14 mouse cellular contexts compared by ENCODE assay signal in genomic region chr4:65252193-65252592, GRCm38 (mm10).
A peak's percentile ranks its signal among the peaks of the same experiment; 100 is the strongest.
DNase-seq lines count a peak whose midpoint lies in the region; ATAC-seq lines count a peak whose summit lies in the region.
"Had no signal": no experiment of that assay in that cellular context is flagged by ENCODE, and none has a peak within 500 bp of the region (broad histone marks: within the 10 kb centered on the region; RNA-seq: fewer than 3 reads in every experiment).

No protein-coding gene starts in this region.

- peaks cover 8% of the 10 kb centered on the region for H3K4me1 ChIP-seq in embryonic facial prominence, embryonic 10.5 days
- H3K4me1 ChIP-seq in hindbrain, embryonic 14.5 days (replicated peaks; ENCODE audit: control insufficient read depth, insufficient read depth, low read length) = peaks cover 9% of the 10 kb centered on the region
- H3K4me1 ChIP-seq in midbrain, embryonic 14.5 days (ENCODE audit: control insufficient read depth, insufficient read depth, low read length) = peaks cover 7% of the 10 kb centered on the region; the same call in 1 of the 2 replicates
- H3K4me1 ChIP-seq in intestine, embryonic 15.5 days (replicated peaks) = no peaks in the 10 kb centered on the region

- 5% methylated on average over 8 of the region's 8 CpGs for WGBS in embryonic facial prominence, embryonic 10.5 days
- WGBS in hindbrain, embryonic 14.5 days = 3% methylated on average over 8 of the region's 8 CpGs
- 1% methylated on average over 8 of the region's 8 CpGs for WGBS in midbrain, embryonic 14.5 days
- WGBS in intestine, embryonic 15.5 days = 12% methylated on average over 8 of the region's 8 CpGs

- H3K27me3 ChIP-seq in embryonic facial prominence, embryonic 10.5 days (replicated peaks; ENCODE audit: low read depth, poor library complexity, severe bottlenecking) = peaks cover 67% of the 10 kb centered on the region
- H3K27me3 ChIP-seq in hindbrain, embryonic 14.5 days (ENCODE audit: control insufficient read depth, insufficient read depth, low read length) = 0 out of 2 replicates have a peak, but pooled peaks cover 3% of the 10 kb centered on the region
- peaks cover 8% of the 10 kb centered on the region; the same call in 1 of the 2 replicates for H3K27me3 ChIP-seq in midbrain, embryonic 14.5 days (ENCODE audit: control insufficient read depth, insufficient read depth, low read length)
- no peaks in the 10 kb centered on the region for H3K27me3 ChIP-seq in intestine, embryonic 15.5 days (replicated peaks)

- no peaks in the 10 kb centered on the region for H3K36me3 ChIP-seq in embryonic facial prominence, embryonic 10.5 days (replicated peaks)
- no peaks in the 10 kb centered on the region for H3K36me3 ChIP-seq in hindbrain, embryonic 14.5 days (replicated peaks; ENCODE audit: control insufficient read depth, insufficient read depth)
- H3K36me3 ChIP-seq in midbrain, embryonic 14.5 days (ENCODE audit: control insufficient read depth, insufficient read depth, low read length) = no peaks in the 10 kb centered on the region
- H3K36me3 ChIP-seq in intestine, embryonic 15.5 days = no peaks in the 10 kb centered on the region
- H3K36me3 ChIP-seq: G1E; heart, embryonic 12.5 days had no signal

- ATAC-seq in hindbrain, embryonic 14.5 days (ENCODE audit: low FRiP score) = no peak
- ATAC-seq in midbrain, embryonic 14.5 days (ENCODE audit: low FRiP score, low TSS enrichment) = no peak
- no peak for ATAC-seq in intestine, embryonic 15.5 days

- no peak overlapping the region for H3K27ac ChIP-seq in embryonic facial prominence, embryonic 10.5 days (replicated peaks)
- H3K27ac ChIP-seq in hindbrain, embryonic 14.5 days = no peak overlapping the region
- H3K27ac ChIP-seq in midbrain, embryonic 14.5 days (replicated peaks; ENCODE audit: low read depth, low read length) = no peak overlapping the region
- H3K27ac ChIP-seq in intestine, embryonic 15.5 days = no peak overlapping the region

- H3K9ac ChIP-seq in hindbrain, embryonic 14.5 days = no peak overlapping the region
- H3K9ac ChIP-seq in midbrain, embryonic 14.5 days (replicated peaks; ENCODE audit: low read length) = no peak overlapping the region
- no peak overlapping the region for H3K9ac ChIP-seq in intestine, embryonic 15.5 days
- H3K9ac ChIP-seq: heart, embryonic 12.5 days had no signal

- peak; percentile 45 for DNase-seq in WW6 (ENCODE audit: low read depth, low spot score)
- peak; percentile 41 for DNase-seq in embryonic facial prominence, embryonic 10.5 days (ENCODE audit: low spot score)
- peak; percentile 55 for DNase-seq in hindbrain, embryonic 14.5 days (ENCODE audit: low spot score)
- peak; percentile 62 for DNase-seq in midbrain, embryonic 14.5 days
- no peak for DNase-seq in cerebellum, postnatal 14 days
- no peak for DNase-seq in cerebellum, adult 11 months
- DNase-seq in right cerebral cortex, adult 2 months (ENCODE audit: low spot score in 2 of 2) = no peak
- DNase-seq: adrenal gland, adult 8-10 months; cerebellum, adult 8-10 months; kidney, postnatal 10 days; lung, postnatal 14 days had no signal

- no peaks in the 10 kb centered on the region for H3K9me3 ChIP-seq in embryonic facial prominence, embryonic 10.5 days
- H3K9me3 ChIP-seq in hindbrain, embryonic 14.5 days (ENCODE audit: control insufficient read depth, low read length) = no peaks in the 10 kb centered on the region
- H3K9me3 ChIP-seq in midbrain, embryonic 14.5 days (ENCODE audit: control insufficient read depth, low read length) = no peaks in the 10 kb centered on the region
- H3K9me3 ChIP-seq in intestine, embryonic 15.5 days = no peaks in the 10 kb centered on the region
- H3K9me3 ChIP-seq: heart, embryonic 12.5 days had no signal

- H3K4me2 ChIP-seq in hindbrain, embryonic 14.5 days (replicated peaks) = peak overlapping the region; percentile 17; the same call in 1 of the 2 replicates
- 0 out of 2 replicates have a peak overlapping the region, but pooled peaks have one; percentile 7 for H3K4me2 ChIP-seq in midbrain, embryonic 14.5 days (ENCODE audit: low read length)
- no peak overlapping the region for H3K4me2 ChIP-seq in intestine, embryonic 15.5 days (replicated peaks)
- H3K4me2 ChIP-seq: heart, embryonic 12.5 days had no signal

- no peak overlapping the region for H3K4me3 ChIP-seq in embryonic facial prominence, embryonic 10.5 days
- no peak overlapping the region for H3K4me3 ChIP-seq in hindbrain, embryonic 14.5 days (replicated peaks; ENCODE audit: low read length)
- H3K4me3 ChIP-seq in midbrain, embryonic 14.5 days (replicated peaks; ENCODE audit: low read depth, low read length) = no peak overlapping the region
- no peak overlapping the region for H3K4me3 ChIP-seq in intestine, embryonic 15.5 days (replicated peaks)
- H3K4me3 ChIP-seq: heart, embryonic 12.5 days had no signal

Comparison
In these comparisons a context has a peak if more than half of its experiments do, and no peak if none do; other contexts are left out.
1. DNase-seq: peak in WW6 (single experiment), embryonic facial prominence, embryonic 10.5 days (single experiment), hindbrain, embryonic 14.5 days (single experiment) and midbrain, embryonic 14.5 days (single experiment); none in cerebellum, postnatal 14 days (0 of 2), cerebellum, adult 11 months (single experiment) and right cerebral cortex, adult 2 months (0 of 2).